Mouse (Mus musculus) lung, adult 2 months (tissue): ENCODE measurements at regions not wholly inside any gene's neighbourhood (a gene's known extent, or its start where the extent isn't known, plus 50 kb on each side); places are given as distances from the start of the nearest gene placed in this dataset.

Experiments
- CTCF ChIP-seq: fragments of 200-500 bp; IDR thresholded peaks from 2 replicates; pipeline ENCODE4 v1.5.1; 2011; ENCODE audit warnings: mild to moderate bottlenecking, low read length, control low read depth; ENCODE audit not compliant: insufficient read depth
- POLR2A ChIP-seq: fragments of 200-500 bp; IDR thresholded peaks from 2 replicates; pipeline ENCODE4 v1.6.1; 2011; ENCODE audit warnings: low read depth, mild to moderate bottlenecking, control low read depth, low read length, borderline replicate concordance; ENCODE audit errors: extremely low read depth

GRCm38 (mm10) chr4:55875304-55875703 is 343.0 kb upstream of the Klf4 start:
- TF ChIP-seq POLR2A = no peak
- TF ChIP-seq CTCF = no peak
